Mouse (Mus musculus) adrenal gland, postnatal 14 days (tissue): ENCODE measurements at regions not wholly inside any gene's neighbourhood (a gene's known extent, or its start where the extent isn't known, plus 50 kb on each side); places are given as distances from the start of the nearest gene placed in this dataset.

Source experiments
- DNase-seq: peaks from one replicate; pipeline ENCODE4 v3.0.0; 2021; ENCODE audit warnings: mixed read lengths

GRCm38 (mm10) chr5:85706084-85706483 is 359.3 kb downstream of the Cenpc1 start:
- DNase-seq, result no peak

DNA sequence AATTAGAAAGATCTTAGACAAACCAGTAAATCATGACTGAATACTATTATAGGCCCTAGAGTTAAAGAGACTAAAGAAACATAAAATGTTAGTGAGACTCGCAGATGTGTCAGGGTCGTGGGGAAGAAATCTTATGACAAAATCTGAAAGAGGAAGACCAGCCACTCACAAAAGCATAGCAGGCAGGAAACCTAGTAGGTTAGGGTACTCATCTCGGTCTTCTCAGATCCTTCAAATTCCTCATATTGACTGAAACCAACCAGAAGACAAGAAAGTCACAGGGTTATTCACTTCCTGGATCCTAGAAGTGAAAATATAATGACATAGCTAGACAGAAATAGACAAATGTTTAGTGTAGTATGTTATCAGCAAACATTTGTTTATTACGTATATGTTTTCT is 387.5 kb downstream of the Cenpc1 start:
- DNase-seq, result no peak

DNA sequence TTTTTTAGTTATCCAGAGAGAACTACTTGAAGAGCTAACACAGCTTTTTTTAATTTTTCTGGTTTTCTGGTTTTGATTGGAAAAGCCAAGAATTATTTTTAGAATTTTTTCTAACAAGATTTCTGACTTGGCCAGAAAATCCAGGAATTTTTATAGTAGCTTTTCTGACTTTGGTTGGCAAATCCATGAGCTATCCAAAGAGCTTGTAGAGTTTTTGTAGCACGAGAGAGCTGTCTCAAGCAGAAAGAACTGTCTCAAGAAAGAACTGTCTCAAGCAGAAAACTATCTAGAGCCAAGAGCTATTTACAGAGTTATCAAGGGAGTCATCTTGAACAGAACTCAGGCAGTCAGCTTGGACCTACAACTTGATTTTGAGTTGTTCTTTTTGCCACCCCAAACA is 394.3 kb downstream of the Cenpc1 start:
- DNase-seq, result no peak

DNA sequence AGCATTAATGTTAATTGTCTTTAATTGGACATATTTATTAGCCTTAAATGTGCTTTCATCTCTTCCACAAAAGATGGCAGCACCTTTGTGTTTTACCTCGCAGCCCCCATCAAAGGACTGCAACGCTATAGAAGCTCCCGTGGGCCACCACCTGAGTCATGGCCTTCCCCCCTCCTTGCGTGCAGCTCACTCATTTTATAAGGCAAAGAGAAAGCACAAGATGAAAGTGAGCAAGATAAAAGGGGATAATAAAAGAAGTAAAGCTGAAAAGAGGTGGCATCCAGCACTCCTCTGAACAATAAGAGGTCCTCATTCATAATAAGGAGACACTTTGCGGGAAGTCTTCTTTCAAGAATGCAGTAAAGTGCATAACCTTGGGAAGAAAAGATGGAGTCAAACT is 403.9 kb downstream of the Cenpc1 start:
- DNase-seq, result no peak

DNA sequence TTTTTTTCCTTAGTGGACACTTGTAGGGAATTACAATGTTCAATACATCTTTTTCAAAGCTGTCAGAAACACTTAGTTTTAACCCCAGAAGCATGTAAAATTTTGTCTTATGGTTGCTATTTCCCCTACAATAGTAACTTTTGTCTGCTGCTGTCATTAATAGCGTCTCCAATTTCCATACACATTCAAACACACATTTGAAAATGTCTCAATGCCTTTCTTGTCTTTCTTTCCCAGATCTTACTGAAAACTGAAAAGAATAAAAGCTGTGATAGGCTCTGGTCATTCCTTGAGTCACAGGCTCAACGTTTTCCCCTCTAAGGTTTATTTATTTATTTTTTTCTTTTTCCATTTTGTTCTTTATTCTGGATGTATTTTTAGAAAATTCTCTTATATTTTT is 444.3 kb downstream of the Cenpc1 start:
- DNase-seq, result no peak

DNA sequence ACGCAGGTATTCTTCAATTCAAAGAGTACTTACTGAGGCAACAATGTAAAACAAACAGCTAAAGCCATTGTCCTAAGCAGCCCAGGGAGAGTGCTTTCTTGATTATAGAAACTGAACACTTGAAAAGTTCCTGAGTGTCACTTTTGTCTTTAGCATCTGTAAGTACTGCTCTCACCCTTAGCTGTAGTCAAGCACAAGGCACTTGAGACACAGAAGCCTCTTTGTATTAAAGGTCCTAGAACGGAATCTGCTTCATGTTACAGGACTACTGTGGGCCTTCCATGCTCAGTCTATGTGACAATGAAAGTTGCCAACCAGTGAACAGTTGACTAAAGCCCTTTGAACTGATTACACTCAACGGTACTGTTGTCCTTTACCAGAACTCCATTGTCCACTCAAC is 450.6 kb downstream of the Cenpc1 start:
- DNase-seq, result no peak

DNA sequence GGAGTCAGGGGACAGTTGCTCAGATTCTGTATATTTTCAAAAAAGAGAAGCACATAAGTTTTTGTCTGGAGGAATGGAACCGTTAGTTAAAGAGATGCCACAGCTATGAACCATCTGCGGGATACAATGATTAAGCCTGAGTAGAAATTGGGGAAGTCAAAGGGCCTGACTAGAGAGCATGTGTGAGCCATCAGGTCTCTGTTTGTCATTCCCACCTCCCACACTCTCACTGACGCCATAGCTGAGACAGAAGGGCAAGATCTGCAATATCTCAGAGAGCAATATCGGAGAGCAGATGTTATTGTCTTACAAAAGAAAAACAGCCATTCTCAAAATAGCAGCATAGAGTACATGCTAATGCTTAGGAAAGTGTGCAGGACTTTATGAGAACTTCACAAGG is 452.8 kb downstream of the Cenpc1 start:
- no peak for DNase-seq

DNA sequence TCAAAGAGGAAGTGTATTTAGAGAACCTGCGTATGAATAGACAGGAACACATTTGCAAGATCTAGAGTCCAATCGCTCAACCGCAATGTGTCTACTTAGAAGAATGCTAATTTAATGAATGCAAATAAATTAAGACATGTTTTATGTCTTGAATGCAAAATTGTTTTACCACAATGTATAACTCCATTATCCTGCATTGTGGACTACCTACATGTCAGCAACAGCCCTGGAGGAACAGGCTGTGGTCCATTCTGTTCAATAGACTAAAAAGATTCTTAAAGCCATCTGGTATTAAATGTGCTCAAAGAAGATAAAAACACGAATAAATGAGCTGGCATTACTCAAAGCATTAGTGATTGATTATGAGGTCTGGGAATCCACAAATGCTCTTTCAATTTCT is 456.3 kb downstream of the Cenpc1 start:
- no peak for DNase-seq

DNA sequence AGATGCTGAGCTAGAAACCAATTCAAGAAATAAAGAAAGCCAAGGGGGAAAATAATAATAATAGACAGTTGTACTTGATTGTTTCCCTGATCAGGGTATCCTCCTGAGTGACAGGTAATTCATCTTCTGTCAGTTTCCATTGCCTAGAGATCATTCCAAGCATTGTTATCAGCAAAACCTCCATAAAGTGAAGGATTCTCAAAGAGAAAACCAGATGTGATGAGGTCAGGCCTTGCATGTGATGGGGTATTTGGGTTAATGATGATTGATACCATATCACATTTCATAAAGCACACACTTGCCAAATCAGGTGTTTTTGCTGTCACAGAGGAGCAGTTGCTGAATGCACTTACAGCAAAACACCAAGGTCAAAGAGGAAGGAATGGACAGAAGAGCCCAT is 467.2 kb downstream of the Cenpc1 start:
- DNase-seq, result no peak

DNA sequence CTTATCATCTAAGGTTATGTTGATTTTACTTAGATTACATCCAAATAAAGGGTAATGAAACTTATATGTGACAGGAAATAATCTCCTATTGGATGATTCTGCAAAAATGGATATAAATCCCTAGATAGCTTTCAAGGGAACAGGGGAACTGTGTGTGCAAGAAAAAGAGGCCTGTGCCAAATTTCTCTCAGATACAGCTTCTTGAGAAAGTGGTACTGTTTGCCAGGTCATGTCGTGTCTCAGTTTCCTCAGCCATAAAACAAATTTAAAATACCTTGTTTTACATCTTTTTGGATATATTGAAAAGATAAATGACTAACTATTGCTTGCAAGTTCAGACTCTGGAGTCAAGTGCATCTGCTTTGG is 470.3 kb downstream of the Cenpc1 start:
- no peak for DNase-seq

GRCm38 (mm10) chr5:85594413-85595081 is 470.8 kb downstream of the Cenpc1 start:
- no peak for DNase-seq

- DNase-seq, result no peak
Observed at GRCm38 (mm10) chr5:85592236-85592635, 473.1 kb downstream of the Cenpc1 start.

DNA sequence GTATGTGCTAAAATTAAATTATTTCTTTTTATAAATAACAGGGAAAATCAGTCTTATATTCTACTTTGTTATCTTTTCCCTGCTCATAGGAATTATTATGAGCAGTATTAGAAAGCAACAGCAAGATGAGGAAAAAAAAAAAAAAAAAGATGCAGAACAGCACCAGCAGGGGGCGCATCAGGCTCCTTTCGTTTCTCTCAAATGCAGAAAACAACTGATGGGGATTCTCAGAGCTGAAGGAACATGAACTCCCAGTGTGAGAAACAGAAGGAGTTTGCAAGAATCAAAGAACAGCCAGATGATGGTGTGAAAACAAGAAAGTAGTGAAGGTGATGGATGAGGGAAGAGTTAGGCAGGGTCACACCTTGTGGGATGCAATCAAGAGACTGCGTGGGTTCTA is 478.7 kb downstream of the Cenpc1 start:
- peak; percentile 21 for DNase-seq

DNA sequence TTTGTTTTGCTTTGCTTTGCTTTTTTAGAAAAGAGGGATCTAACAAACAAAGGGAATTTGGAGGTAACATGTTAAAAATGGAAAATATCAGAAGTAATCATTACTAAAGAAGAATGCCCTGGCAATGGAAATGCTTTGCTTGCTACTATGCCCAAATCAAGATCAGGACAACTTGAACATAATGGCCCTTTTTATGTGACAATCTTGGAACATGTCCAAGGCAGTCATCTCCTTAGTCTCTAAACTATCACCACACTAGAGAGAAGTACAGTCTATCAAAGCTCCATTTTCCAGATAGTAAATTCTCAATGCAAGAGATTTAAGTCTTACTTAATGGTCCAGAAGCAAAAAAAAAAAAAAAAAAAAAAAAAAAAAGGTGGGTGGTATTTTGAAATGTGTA is 492.9 kb downstream of the Cenpc1 start:
- DNase-seq, result no peak

GRCm38 (mm10) chr5:85571967-85572366 is 493.4 kb downstream of the Cenpc1 start:
- no peak for DNase-seq

DNA sequence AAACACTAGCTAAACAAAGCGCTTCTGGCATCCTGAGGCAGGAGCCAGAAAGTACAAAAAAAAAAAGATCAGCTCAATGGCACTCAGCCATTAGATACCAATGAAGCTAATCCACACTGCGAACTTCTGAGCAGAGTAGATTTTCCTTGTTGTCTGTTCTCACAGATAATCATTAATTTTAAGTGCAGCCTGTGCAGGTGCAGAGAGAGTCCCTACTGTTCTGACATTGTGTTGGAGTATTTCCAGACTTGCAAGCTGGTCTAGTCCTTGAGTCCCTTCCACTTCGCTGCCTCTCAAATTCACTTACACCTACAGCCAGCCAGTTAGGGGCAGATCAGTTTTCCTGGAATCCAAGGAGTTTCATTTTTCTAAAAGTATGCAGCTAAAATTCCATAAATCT is 494.0 kb downstream of the Cenpc1 start:
- DNase-seq, result no peak

DNA sequence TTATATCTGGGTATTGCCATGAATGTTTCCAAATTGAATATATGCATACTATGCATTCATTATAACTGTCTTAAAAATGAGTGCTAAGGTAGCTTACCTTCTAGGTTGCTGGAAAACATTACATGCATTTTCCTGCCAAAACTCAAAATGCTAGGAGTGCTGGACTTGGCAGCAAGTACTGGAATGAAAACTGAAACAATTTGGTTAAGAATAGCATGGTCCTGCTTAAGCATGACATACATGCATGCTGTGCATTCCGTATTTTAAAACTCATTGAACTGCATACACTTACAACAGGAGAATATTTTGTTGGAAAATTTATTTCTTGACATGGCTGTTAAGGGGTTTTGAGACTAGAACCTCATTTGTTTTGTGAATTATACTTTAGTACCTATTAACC is 529.1 kb downstream of the Cenpc1 start:
- no peak for DNase-seq

DNA sequence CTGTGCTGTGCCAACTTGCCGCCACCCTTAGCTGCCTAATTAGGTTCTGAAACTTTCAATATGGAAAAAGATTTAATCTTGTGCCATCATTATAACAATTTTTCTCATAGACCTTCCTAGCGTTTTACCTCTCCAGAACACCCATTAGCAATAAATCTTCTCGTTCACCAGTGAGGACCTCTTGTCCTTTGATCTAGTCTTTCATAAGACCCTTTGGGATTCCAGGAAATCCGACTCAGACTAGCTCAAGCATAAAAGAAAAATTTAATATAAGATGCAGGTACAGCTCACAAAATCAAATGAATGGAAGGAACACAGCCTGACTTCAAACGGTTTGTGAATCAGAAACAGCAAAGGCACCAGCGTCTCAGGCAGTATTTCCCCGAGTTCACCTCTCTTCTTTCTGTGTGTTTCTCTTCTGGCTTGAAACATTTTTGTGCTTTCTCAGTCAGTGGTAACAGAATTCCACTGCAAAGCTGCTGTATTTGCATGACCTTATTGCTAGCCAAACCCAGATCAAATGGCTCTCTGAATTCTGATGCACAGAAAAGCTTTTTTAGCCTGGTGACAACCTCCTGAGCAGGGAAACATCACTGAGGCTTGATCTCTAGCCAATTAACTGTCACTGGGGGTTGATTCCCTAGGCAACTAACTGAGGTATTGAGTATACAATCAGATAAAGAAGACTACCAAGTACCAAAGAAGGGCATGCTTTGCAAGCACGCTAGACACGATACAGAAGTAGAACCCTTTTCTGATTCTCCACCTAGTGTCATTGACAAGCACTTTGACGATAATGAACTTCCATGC is 539.8 kb downstream of the Cenpc1 start:
- no peak for DNase-seq

DNA sequence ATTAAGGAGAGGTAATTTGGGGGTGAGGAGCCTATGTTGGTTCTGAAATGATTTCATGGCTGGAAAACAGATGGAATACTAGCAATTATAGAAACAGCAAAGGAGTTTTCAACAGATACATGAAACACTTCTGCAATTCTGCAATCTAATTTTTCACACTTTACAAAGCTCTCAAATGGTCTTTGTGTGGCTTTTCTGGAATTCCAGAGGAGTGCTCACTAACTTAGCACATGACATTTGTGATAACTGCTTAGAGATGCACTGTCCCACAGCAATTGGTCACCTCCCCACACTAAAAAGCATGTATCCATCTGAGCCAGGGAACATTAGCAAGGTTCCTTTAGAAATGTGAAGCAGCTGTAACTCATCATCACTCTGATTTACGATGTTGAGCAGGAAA is 560.1 kb downstream of the Cenpc1 start:
- DNase-seq, result no peak

GRCm38 (mm10) chr5:85497261-85497660 is 568.1 kb downstream of the Cenpc1 start:
- no peak for DNase-seq

GRCm38 (mm10) chr5:85485733-85486322 is 579.6 kb downstream of the Cenpc1 start:
- no peak for DNase-seq

DNA sequence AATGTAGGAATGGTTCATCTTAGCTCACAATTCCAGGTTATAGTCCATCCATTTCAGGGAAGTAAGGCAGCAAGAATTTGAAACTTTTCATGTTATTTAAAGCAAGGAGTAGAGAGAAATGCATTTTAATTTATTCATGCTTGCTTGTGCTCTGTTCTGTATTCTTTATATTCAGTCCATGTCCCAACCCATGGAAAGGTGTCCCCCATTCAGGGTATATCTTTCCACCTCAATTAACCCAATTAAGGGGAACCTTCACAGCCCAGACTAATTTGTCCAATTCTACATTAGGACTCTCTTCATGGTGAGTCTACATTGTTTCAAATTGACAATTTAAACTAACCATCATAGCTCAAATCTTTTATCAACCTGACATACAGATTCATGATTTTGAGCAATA is 580.2 kb downstream of the Cenpc1 start:
- no peak for DNase-seq

DNA sequence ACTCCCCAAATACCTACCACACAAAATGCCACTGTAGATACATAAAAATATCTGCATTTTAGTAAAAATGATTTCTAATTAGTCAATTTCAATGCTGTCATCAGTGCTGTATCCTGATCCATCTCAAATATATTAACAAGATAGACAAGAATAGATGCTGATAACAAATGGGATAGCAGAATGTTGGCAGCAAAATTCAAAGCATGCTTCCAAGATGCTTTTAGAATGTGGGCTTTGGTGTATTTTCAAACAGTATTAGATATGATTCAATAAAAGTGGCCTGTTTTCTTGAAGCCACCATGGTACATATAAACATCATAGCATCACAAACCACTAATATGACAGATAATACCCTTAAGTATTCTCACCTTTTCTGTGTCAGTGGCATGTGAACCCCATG is 597.6 kb downstream of the Cenpc1 start:
- no peak for DNase-seq

- no peak for DNase-seq
Observed at GRCm38 (mm10) chr5:85467151-85467550, 598.2 kb downstream of the Cenpc1 start.
